Mouse (Mus musculus): ENCODE measurements around the gene Kdsr. TPM values are rescaled to one million over a fixed set of nuclear protein-coding genes. Genes with fewer than 3 reads are reported as not detected.

Gene Kdsr
- total and polyA plus RNA-seq, 3 experiments = 3.3 to 6.3 (median 4.7) TPM

- TF ChIP-seq ZKSCAN1 (IDR thresholded peaks at IDR 0.05; ENCODE audit: borderline replicate concordance, low read depth, low read length) (no peak), HCFC1 (IDR thresholded peaks at IDR 0.05; ENCODE audit: low read depth, low read length) (no peak), CHD2 (IDR thresholded peaks at IDR 0.05; ENCODE audit: low read length) (peak; percentile 48; the same call in 1 of the 2 replicates), MEF2A (IDR thresholded peaks at IDR 0.05; ENCODE audit: borderline replicate concordance, low read depth, low read length) (no peak), MYC (IDR thresholded peaks at IDR 0.05; ENCODE audit: low read depth, low read length) (no peak; the same call in 1 of the 2 replicates), RAD21 (IDR thresholded peaks at IDR 0.05; ENCODE audit: low read depth, low read length) (no peak), USF2 (conservative IDR thresholded peaks at IDR 0.05; ENCODE audit: low read depth, low read length) (no peak), CTCF (conservative IDR thresholded peaks at IDR 0.05 in 1 of 2, IDR thresholded peaks at IDR 0.05 in 1 of 2; ENCODE audit: low read depth in 2 of 2, low read length in 2 of 2) (no peak), NRF1 (IDR thresholded peaks at IDR 0.05; ENCODE audit: low read depth, low read length) (no peak)
Measured at GRCm38 (mm10) chr1:106707036-106707880, 52.3 kb downstream of the Kdsr start (continued).

- H3K4me2 ChIP-seq (ENCODE audit: insufficient read depth, low read depth, poor library complexity, severe bottlenecking) = peak overlapping the region; percentile 32; the same call in 1 of the 2 replicates
- DNase-seq (ENCODE audit: extremely low read depth) = no peak
- peaks cover 6 to 51% of the 10 kb centered on the region in 2 experiments; a peak in 3 of 4 replicates for H3K4me1 ChIP-seq (ENCODE audit: control insufficient read depth in 1 of 2, insufficient read depth in 2 of 2)
- dilution Hi-C loops (cut with MboI; ENCODE audit: extremely low pct_ligation_motif_present, extremely low pct_unique_long_range_greater_than_20kb, low sequenced_read_pairs) = loop anchor here (25.0 kb wide), 1 partner anchor 166 kb away; no protein-coding TSS in a partner anchor
- no peaks in the 10 kb centered on the region for H3K27me3 ChIP-seq (replicated peaks)
- H3K27ac ChIP-seq (ENCODE audit: insufficient read depth, low read depth) = no peak overlapping the region; the same call in 1 of the 2 replicates
- in situ Hi-C loops (cut with MboI; ENCODE audit: low pct_ligation_motif_present, low pct_unique_long_range_greater_than_20kb, low sequenced_read_pairs) = loop anchor here (10.0 to 25.0 kb wide), 2 partner anchors 48 to 641 kb away; no protein-coding TSS in a partner anchor
- no peak for TF ChIP-seq RCOR1 (conservative IDR thresholded peaks at IDR 0.05; ENCODE audit: low read depth, low read length)
- TF ChIP-seq JUND (conservative IDR thresholded peaks at IDR 0.05; ENCODE audit: low read depth, low read length) = no peak
- no peak for TF ChIP-seq ZMIZ1 (IDR thresholded peaks at IDR 0.05; ENCODE audit: low read depth, low read length)
- no peak for TF ChIP-seq IRF4 (IDR thresholded peaks at IDR 0.05; ENCODE audit: low read depth, low read length)
- no peak for TF ChIP-seq GABPA (IDR thresholded peaks at IDR 0.05; ENCODE audit: insufficient replicate concordance, low read depth, low read length)
- no peak for TF ChIP-seq SMC3 (IDR thresholded peaks at IDR 0.05; ENCODE audit: low read depth, low read length)
- no peak for TF ChIP-seq ZC3H11A (IDR thresholded peaks at IDR 0.05; ENCODE audit: low read depth, low read length)
- TF ChIP-seq MAFK (IDR thresholded peaks at IDR 0.05; ENCODE audit: insufficient replicate concordance, low read length) = no peak
- TF ChIP-seq MXI1 (IDR thresholded peaks at IDR 0.05; ENCODE audit: low read depth, low read length) = no peak
- no peak for TF ChIP-seq MEF2A (IDR thresholded peaks at IDR 0.05; ENCODE audit: borderline replicate concordance, low read depth, low read length)
- no peak for TF ChIP-seq PAX5 (IDR thresholded peaks at IDR 0.05; ENCODE audit: low read length)
- TF ChIP-seq ZNF384 (IDR thresholded peaks at IDR 0.05; ENCODE audit: low read depth, low read length) = no peak
- no peak for TF ChIP-seq MAZ (IDR thresholded peaks at IDR 0.05; ENCODE audit: low read depth, low read length)
- no peak for TF ChIP-seq TBP (conservative IDR thresholded peaks at IDR 0.05; ENCODE audit: low read depth, low read length)
- no peak for TF ChIP-seq UBTF (IDR thresholded peaks at IDR 0.05; ENCODE audit: low read depth, low read length)
- no peak for TF ChIP-seq TCF12 (IDR thresholded peaks at IDR 0.05; ENCODE audit: low read depth, low read length)
- no peak for TF ChIP-seq JUN (IDR thresholded peaks at IDR 0.05; ENCODE audit: insufficient read depth, low read depth, low read length)
- no peak for TF ChIP-seq ELF1 (IDR thresholded peaks at IDR 0.05; ENCODE audit: low read depth, low read length)
- H3K9ac ChIP-seq (ENCODE audit: insufficient read depth, low read depth) = no peak overlapping the region; the same call in 1 of the 2 replicates
- peaks cover 23% of the 10 kb centered on the region for H3K79me2 ChIP-seq (replicated peaks; ENCODE audit: control insufficient read depth, extremely low read depth, insufficient read depth, poor library complexity, severe bottlenecking)
- peaks cover 0 to 7% of the 10 kb centered on the region in 2 experiments for H3K36me3 ChIP-seq (replicated peaks in 1 of 2; ENCODE audit: control insufficient read depth in 1 of 2, insufficient read depth in 1 of 2, low read length in 1 of 2)
- H3K9me3 ChIP-seq (replicated peaks; ENCODE audit: low read length) = no peaks in the 10 kb centered on the region
- H3K4me3 ChIP-seq (replicated peaks in 1 of 3; ENCODE audit: low read depth in 2 of 3, low read length in 2 of 3, poor library complexity in 1 of 3) = no peak overlapping the region
Measured at GRCm38 (mm10) chr1:106703183-106703582, 56.3 kb downstream of the Kdsr start.

Data from CH12.LX (cell line).